Mouse (Mus musculus) layer of hippocampus, adult 9-10 months (tissue): ENCODE measurements around the gene Isg20l2.

Source experiments
- DNase-seq: peaks from one replicate; pipeline ENCODE4 v3.0.0; 2022; ENCODE audit warnings: low spot score

The Isg20l2 gene

GRCm38 (mm10) chr3:87980085-87980484, 50.0 kb downstream of the Isg20l2 start:
- DNase-seq: no peak

GRCm38 (mm10) chr3:87980728-87981127, 50.6 kb downstream of the Isg20l2 start:
- no peak for DNase-seq

DNA sequence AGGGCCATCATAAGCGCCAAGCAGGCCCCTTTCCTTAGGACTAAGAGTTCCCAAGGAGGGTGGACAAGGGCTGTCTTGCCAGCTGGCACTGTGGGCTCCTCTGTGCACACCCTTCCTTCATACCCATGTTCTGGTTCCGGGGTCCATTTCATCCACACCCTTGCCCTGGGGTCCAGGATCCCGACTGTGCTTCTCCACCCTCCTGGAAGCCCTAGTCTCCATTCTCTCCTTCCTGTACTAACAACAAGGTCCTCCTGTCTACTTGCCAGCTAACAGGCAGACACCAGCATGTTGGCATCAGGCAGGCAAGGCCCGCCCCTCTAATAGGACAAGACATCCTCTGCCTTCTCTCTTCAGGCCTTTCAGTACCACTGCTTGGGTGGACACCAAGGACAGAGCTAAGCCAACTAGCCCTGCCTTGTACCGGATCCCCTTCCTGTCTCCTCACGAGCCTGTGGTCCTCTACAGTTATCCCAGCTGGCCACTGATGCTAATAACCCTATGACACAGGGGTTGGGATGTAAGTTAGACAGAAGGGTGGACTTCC, 51.2 kb downstream of the Isg20l2 start:
- DNase-seq: no peak

DNA sequence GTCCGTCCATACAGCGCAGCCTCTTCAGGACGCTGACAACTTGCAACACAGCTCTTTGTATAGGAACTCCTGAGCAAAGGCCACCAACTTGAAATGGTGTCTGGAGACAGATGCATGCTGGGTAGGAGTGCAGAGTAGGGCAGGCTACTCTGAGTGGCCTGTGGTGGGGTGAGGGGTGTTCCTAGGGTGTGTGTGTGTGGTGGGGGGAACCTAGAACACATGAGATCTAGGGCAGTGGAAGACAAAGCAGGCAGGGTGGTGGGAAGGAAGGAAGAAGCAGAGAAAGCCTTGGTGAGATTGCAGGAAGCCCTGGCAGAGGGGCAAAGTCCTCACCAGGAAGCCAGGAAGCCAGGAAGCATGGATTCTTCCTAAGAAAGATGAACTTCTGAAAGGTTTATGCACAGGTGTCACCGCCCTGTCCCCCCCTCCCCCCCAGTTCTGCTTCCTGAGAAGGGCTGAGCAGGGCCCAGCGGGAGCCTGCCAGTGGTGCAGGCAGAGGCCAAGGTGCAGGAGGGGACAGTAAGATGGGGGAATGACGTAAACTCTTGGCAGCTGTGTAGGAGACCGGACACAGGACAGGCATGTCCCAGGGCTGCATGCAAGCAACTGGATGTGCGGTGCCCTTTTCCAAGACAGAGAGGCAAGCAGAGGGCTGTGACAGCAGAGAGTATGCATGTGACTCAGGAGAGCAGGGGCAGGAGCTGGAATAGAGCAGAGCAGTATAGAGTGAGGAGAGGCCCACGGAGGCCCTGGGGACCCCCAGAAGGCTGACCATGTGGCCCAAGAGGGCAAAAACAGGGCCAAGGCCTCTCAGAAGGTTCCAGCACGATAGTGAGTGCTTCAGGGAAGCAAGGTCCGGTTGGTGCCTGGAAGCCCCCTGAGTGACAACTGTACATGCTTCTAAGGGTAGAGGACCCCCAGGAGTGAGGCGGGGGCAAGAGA, 52.1 kb downstream of the Isg20l2 start:
- no peak for DNase-seq

- DNase-seq: no peak
These were observed 52.9 kb downstream of the Isg20l2 start for GRCm38 (mm10) chr3:87982836-87983601.

- DNase-seq: no peak
These were observed 53.5 kb downstream of the Isg20l2 start for GRCm38 (mm10) chr3:87983627-87984026.

GRCm38 (mm10) chr3:87984094-87984493, 54.0 kb downstream of the Isg20l2 start:
- no peak for DNase-seq

- DNase-seq: no peak
These were observed 55.6 kb downstream of the Isg20l2 start for GRCm38 (mm10) chr3:87985505-87986320.

- peak; percentile 85 for DNase-seq
These were observed 56.8 kb downstream of the Isg20l2 start for GRCm38 (mm10) chr3:87986868-87987267.

- no peak for DNase-seq
These were observed 57.5 kb downstream of the Isg20l2 start for GRCm38 (mm10) chr3:87987633-87988032.

GRCm38 (mm10) chr3:87988068-87988467, 58.0 kb downstream of the Isg20l2 start:
- no peak for DNase-seq

GRCm38 (mm10) chr3:87989935-87990334, 59.8 kb downstream of the Isg20l2 start:
- no peak for DNase-seq
